In genomic region chr5:52812456-52812855, GRCm38 (mm10) we compare ENCODE assay signal across 18 mouse cellular contexts. TPM values are rescaled to one million over a fixed set of nuclear protein-coding genes. Genes with fewer than 3 reads are reported as not detected.
A peak's percentile ranks its signal among the peaks of the same experiment; 100 is the strongest.
DNase-seq lines count a peak whose midpoint lies in the region; TF ChIP-seq lines count a peak whose summit lies in the region.
"Had no signal": no experiment of that assay in that cellular context is flagged by ENCODE, and none has a peak within 500 bp of the region (broad histone marks: within the 10 kb centered on the region; RNA-seq: fewer than 3 reads in every experiment).

No protein-coding gene starts in this region.

- DNase-seq in left cerebral cortex, adult 18-20 months (ENCODE audit: low spot score in 2 of 2): peak; percentile 27 to 40
- DNase-seq in left cerebral cortex, postnatal 10 days (ENCODE audit: extremely low spot score in 1 of 2, low spot score in 2 of 2): no peak
- peak; percentile 45 for DNase-seq in right cerebral cortex, adult 18-20 months
- no peak for DNase-seq in right cerebral cortex, postnatal 10 days (ENCODE audit: low spot score in 2 of 2)
- peak; percentile 77 for DNase-seq in brain, adult 2 months (ENCODE audit: low read depth, low spot score)
- DNase-seq in brain, embryonic 14.5 days (ENCODE audit: low read depth): peak; percentile 8
- no peak for DNase-seq in yolk sac, embryonic 10.5 days (ENCODE audit: low spot score)
- DNase-seq: adrenal gland, adult 2 months; adrenal gland, postnatal 25 days; cerebellum, adult 11 months; cerebellum, adult 2 months; cerebellum, adult 9-11 months; cerebellum, postnatal 25 days; gastrocnemius, adult 2 months; gastrocnemius, postnatal 14 days; heart, adult 2 months; heart, postnatal 14 days; heart, postnatal 4 days had no signal

- no peak for TF ChIP-seq POLR2A in brain, embryonic 14.5 days (IDR thresholded peaks at IDR 0.05; ENCODE audit: borderline replicate concordance, extremely low read depth, insufficient read depth, insufficient read length, poor library complexity, severe bottlenecking)

- intact Hi-C loops in left cerebral cortex, postnatal 10 days (cut with DNase I): no loop called here

- no peak for TF ChIP-seq CTCF in brain, embryonic 14.5 days (IDR thresholded peaks at IDR 0.05; ENCODE audit: borderline replicate concordance, extremely low read depth, insufficient read depth, insufficient read length)

RNA-seq across cellular contexts. Expression of gene Anapc4, which starts 21.4 kb away (rescaled TPM):
- 10 to 100 TPM; 58.1 to 60.2 TPM for total RNA-seq in left cerebral cortex, adult 18-20 months (2021)
- total RNA-seq in left cerebral cortex, postnatal 10 days (2021): 10 to 100 TPM; 80.5 to 83.1 TPM
- 140 and 148 TPM in 2 replicates for polyA plus RNA-seq in brain, embryonic 14.5 days (2012; rRNA removed)

RNA-seq across cellular contexts. Expression of gene Zcchc4, which starts 37.2 kb away (rescaled TPM):
- total RNA-seq in left cerebral cortex, adult 18-20 months (2021): 10 to 100 TPM in 1 of 2 experiments, 1 to 10 TPM in 1; 8.5 to 11.3 TPM
- total RNA-seq in left cerebral cortex, postnatal 10 days (2021): 10 to 100 TPM in 1 of 2 experiments, 1 to 10 TPM in 1; 8.4 to 10.2 TPM
- polyA plus RNA-seq in brain, embryonic 14.5 days (2012; rRNA removed): 16.2 and 16.6 TPM in 2 replicates

Comparison
In these comparisons a context has a peak if more than half of its experiments do, and no peak if none do; other contexts are left out.
1. DNase-seq: peak in left cerebral cortex, adult 18-20 months (2 of 2), right cerebral cortex, adult 18-20 months (single experiment), brain, adult 2 months (single experiment) and brain, embryonic 14.5 days (single experiment); none in left cerebral cortex, postnatal 10 days (0 of 2), right cerebral cortex, postnatal 10 days (0 of 2) and yolk sac, embryonic 10.5 days (single experiment).